Mouse (Mus musculus) brain, embryonic 14.5 days (tissue): ENCODE data around the gene Spred2.

Source experiments
- CTCF ChIP-seq: fragments of 200-500 bp; IDR thresholded peaks from 2 replicates; pipeline ENCODE4 v1.5.1; 2012; ENCODE audit warnings: inconsistent platforms, mild to moderate bottlenecking, moderate library complexity, borderline replicate concordance; ENCODE audit not compliant: insufficient read depth, insufficient read length; ENCODE audit errors: extremely low read depth
- POLR2A ChIP-seq: fragments of 200-500 bp; IDR thresholded peaks from 2 replicates; pipeline ENCODE4 v1.6.1; 2012; ENCODE audit warnings: mild to moderate bottlenecking, inconsistent platforms, borderline replicate concordance; ENCODE audit not compliant: poor library complexity, insufficient read depth, insufficient read length, severe bottlenecking; ENCODE audit errors: extremely low read depth

- no peak for TF ChIP-seq CTCF
- no peak for TF ChIP-seq POLR2A
These were observed 114.5 kb downstream of the Spred2 start for GRCm38 (mm10) chr11:20038723-20039122.
